ENCODE assay signal across 24 mouse cellular contexts in the genomic region with DNA sequence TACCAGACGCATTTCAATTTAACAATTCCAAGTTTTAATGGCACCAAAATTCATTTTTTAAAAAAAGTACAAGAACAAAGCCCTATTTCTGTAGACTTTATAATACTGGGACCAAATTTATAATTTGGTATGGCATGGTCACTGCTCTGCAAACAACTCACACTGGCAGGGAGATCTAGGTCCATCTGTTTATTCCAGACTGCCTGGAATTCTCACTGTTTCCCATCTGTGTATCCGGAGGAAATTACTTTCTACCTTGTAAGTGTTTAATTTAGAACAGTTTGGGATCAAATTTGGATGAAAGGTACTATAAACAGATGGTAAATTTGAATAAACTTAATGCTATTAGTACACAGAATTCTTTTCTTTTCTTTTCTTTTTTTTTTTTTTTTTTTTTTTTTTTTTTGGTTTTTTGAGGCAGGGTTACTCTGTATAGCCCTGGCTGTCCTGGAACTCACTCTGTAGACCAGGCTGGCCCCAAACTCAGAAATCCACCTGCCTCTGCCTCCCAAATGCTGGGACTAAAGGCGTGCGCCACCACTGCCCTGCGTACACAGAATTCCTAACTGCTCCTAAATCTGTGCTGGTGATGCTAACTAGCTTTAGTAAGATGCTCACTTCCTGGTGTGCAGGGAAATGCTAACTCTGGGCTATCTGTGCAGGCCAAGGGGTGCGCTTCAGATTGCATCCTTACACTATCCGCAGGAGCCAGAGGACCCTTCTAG. TPM values are rescaled to one million over a fixed set of nuclear protein-coding genes. Genes with fewer than 3 reads are reported as not detected.
DNase-seq lines count a peak whose midpoint lies in the region; ATAC-seq and TF ChIP-seq lines count a peak whose summit lies in the region.
"Had no signal": no experiment of that assay in that cellular context is flagged by ENCODE, and none has a peak within 500 bp of the region (broad histone marks: within the 10 kb centered on the region; RNA-seq: fewer than 3 reads in every experiment).

No protein-coding gene starts in this region.

- H3K27ac ChIP-seq in layer of hippocampus, adult 2 months, result peak overlapping the region; percentile 33; the same call in 1 of the 2 replicates
- H3K27ac ChIP-seq in hindbrain, embryonic 13.5 days, result no peak overlapping the region
- H3K27ac ChIP-seq: embryonic facial prominence, embryonic 13.5 days; hindbrain, embryonic 14.5 days; limb, embryonic 13.5 days; liver, embryonic 13.5 days had no signal

- H3K4me2 ChIP-seq in hindbrain, embryonic 13.5 days, result no peak overlapping the region
- H3K4me2 ChIP-seq: embryonic facial prominence, embryonic 13.5 days; heart, embryonic 11.5 days; hindbrain, embryonic 14.5 days; limb, embryonic 13.5 days; liver, embryonic 13.5 days; lung, embryonic 14.5 days had no signal

- no peak overlapping the region for H3K9ac ChIP-seq in hindbrain, embryonic 13.5 days
- H3K9ac ChIP-seq: embryonic facial prominence, embryonic 13.5 days; hindbrain, embryonic 14.5 days; limb, embryonic 13.5 days; liver, embryonic 13.5 days; lung, embryonic 14.5 days had no signal

- no peak for DNase-seq in cerebellum, postnatal 4 days (ENCODE audit: low spot score in 2 of 2)
- no peak for DNase-seq in layer of hippocampus, adult 2 months (ENCODE audit: low spot score in 2 of 2)
- no peak for DNase-seq in layer of hippocampus, postnatal 10 days (ENCODE audit: low spot score in 2 of 2)
- peak; percentile 73 for DNase-seq in cerebellum, adult 8-10 months
- DNase-seq: adrenal gland, adult 8-10 months; gastrocnemius, postnatal 25 days; heart, postnatal 14 days; kidney, postnatal 4 days; layer of hippocampus, postnatal 36 days; liver, embryonic 13.5 days; lung, postnatal 4 days; right cerebral cortex, adult 18-20 months; thymus, postnatal 14 days had no signal

- no peaks in the 10 kb centered on the region for H3K27me3 ChIP-seq in hindbrain, embryonic 13.5 days
- H3K27me3 ChIP-seq: embryonic facial prominence, embryonic 13.5 days; limb, embryonic 13.5 days; liver, embryonic 13.5 days; Patski had no signal

- peak; percentile 90 for ATAC-seq in cerebellum, adult (ENCODE audit: insufficient number of reproducible peaks, low FRiP score, low TSS enrichment)
- no peak for ATAC-seq in monocyte, adult 5-6 weeks (replicated peaks; ENCODE audit: insufficient number of reproducible peaks, low FRiP score, low TSS enrichment, poor library complexity, severe bottlenecking)
- ATAC-seq in CD4-positive, CD25-positive, alpha-beta regulatory T cell, adult 4 months, result no peak
- ATAC-seq in hindbrain, embryonic 13.5 days (ENCODE audit: low FRiP score), result no peak
- ATAC-seq: Patski had no signal

- no peaks in the 10 kb centered on the region for H3K4me1 ChIP-seq in hindbrain, embryonic 13.5 days (replicated peaks)
- H3K4me1 ChIP-seq: embryonic facial prominence, embryonic 13.5 days; limb, embryonic 13.5 days had no signal

- no peaks in the 10 kb centered on the region for H3K9me3 ChIP-seq in hindbrain, embryonic 13.5 days
- H3K9me3 ChIP-seq: embryonic facial prominence, embryonic 13.5 days; limb, embryonic 13.5 days; liver, embryonic 13.5 days had no signal

- WGBS in hindbrain, embryonic 13.5 days, result 91% methylated on average over 7 of the region's 7 CpGs

- H3K4me3 ChIP-seq in layer of hippocampus, adult 2 months, result no peak overlapping the region
- no peak overlapping the region for H3K4me3 ChIP-seq in hindbrain, embryonic 13.5 days
- H3K4me3 ChIP-seq: embryonic facial prominence, embryonic 13.5 days; limb, embryonic 13.5 days; liver, embryonic 13.5 days had no signal

- no peak for TF ChIP-seq CTCF in layer of hippocampus, adult 2 months (conservative IDR thresholded peaks at IDR 0.05)

- peaks cover 6% of the 10 kb centered on the region for H3K36me3 ChIP-seq in hindbrain, embryonic 13.5 days

RNA-seq across cellular contexts. Expression of gene Als2, which starts 14.8 kb away (rescaled TPM):
- total RNA-seq in layer of hippocampus, adult 2 months (2021), result 10 to 100 TPM; 50.0 to 51.8 TPM
- 10 to 100 TPM; 43.2 to 45.5 TPM for total RNA-seq in layer of hippocampus, postnatal 10 days (2021)
- total RNA-seq in monocyte, adult 5-6 weeks (2017), result 10.4 to 16.2 TPM (median 12.3 TPM) in 3 replicates
- polyA plus RNA-seq in CD4-positive, CD25-positive, alpha-beta regulatory T cell, adult 4 months (2017; shearing (Covaris generic)), result 1 to 10 TPM; 7.5 to 8.2 TPM
- polyA plus RNA-seq in hindbrain, embryonic 13.5 days (2015; fragmentation: Nextera tagmentation; extraction: Ambion mirVana), result 17.3 and 17.5 TPM in 2 replicates

RNA-seq across cellular contexts. Expression of gene Cdk15, which starts 34.4 kb away (rescaled TPM):
- total RNA-seq in layer of hippocampus, adult 2 months (2021), result not detected
- 1 to 10 TPM in 1 of 2 experiments, under 1 TPM in 1; 0.62 to 1.3 TPM for total RNA-seq in layer of hippocampus, postnatal 10 days (2021)
- 0.21 TPM in 1 of 3 replicates, not detected in the others for total RNA-seq in monocyte, adult 5-6 weeks (2017)
- polyA plus RNA-seq in CD4-positive, CD25-positive, alpha-beta regulatory T cell, adult 4 months (2017; shearing (Covaris generic)), result not detected
- polyA plus RNA-seq in hindbrain, embryonic 13.5 days (2015; fragmentation: Nextera tagmentation; extraction: Ambion mirVana), result 0.78 and 1.1 TPM in 2 replicates
- polyA plus RNA-seq: liver, embryonic 13.5 days; lung, embryonic 14.5 days; small intestine, adult 2 months had no signal

RNA-seq across cellular contexts. Expression of gene Mpp4, which starts 59.1 kb away (rescaled TPM):
- total RNA-seq in layer of hippocampus, adult 2 months (2021), result 1 to 10 TPM; 1.8 to 2.7 TPM
- total RNA-seq in layer of hippocampus, postnatal 10 days (2021), result 1 to 10 TPM in 1 of 2 experiments, under 1 TPM in 1; 0.89 to 1.0 TPM
- total RNA-seq in monocyte, adult 5-6 weeks (2017), result 0.38 to 1.1 TPM in 2 of 3 replicates, not detected in the other
- polyA plus RNA-seq in CD4-positive, CD25-positive, alpha-beta regulatory T cell, adult 4 months (2017; shearing (Covaris generic)), result not detected
- polyA plus RNA-seq in hindbrain, embryonic 13.5 days (2015; fragmentation: Nextera tagmentation; extraction: Ambion mirVana), result 0.65 and 0.71 TPM in 2 replicates
